Mouse (Mus musculus) limb, embryonic 12.5 days (tissue): ENCODE measurements around the gene Pyroxd2. TPM values are rescaled to one million over a fixed set of nuclear protein-coding genes. Genes with fewer than 3 reads are reported as not detected.
A peak's percentile ranks its signal among the peaks of the same experiment; 100 is the strongest.

Source experiments
- ATAC-seq: fragments of 200-750 bp; cut with Nextera tagmentation; 2 replicates; pipeline ENCODE4 v1.8.0; 2017; ENCODE audit warnings: low read depth, moderate TSS enrichment; ENCODE audit not compliant: insufficient number of reproducible peaks, insufficient read depth, low FRiP score, low TSS enrichment
- H3K27ac ChIP-seq: fragments of 300-500 bp; sonication (generic); 2 replicates; pipeline ENCODE4 v1.5.1; 2016; ENCODE audit warnings: mild to moderate bottlenecking, moderate library complexity
- H3K27me3 ChIP-seq: fragments of 300-500 bp; sonication (generic); 2 replicates; pipeline ENCODE4 v1.6.1; 2016; ENCODE audit warnings: mild to moderate bottlenecking, moderate library complexity
- H3K36me3 ChIP-seq: fragments of 300-500 bp; sonication (generic); 2 replicates; pipeline ENCODE4 v1.6.1; 2016; ENCODE audit warnings: mild to moderate bottlenecking, moderate library complexity
- H3K4me1 ChIP-seq: fragments of 300-500 bp; sonication (generic); replicated peaks from 2 replicates; pipeline ENCODE4 v1.6.1; 2016
- H3K4me2 ChIP-seq: fragments of 300-500 bp; sonication (generic); 2 replicates; pipeline ENCODE4 v1.6.1; 2016; ENCODE audit warnings: mild to moderate bottlenecking, moderate library complexity
- H3K4me3 ChIP-seq: fragments of 300-500 bp; sonication (generic); replicated peaks from 2 replicates; pipeline ENCODE4 v1.5.1; 2016; ENCODE audit warnings: mild to moderate bottlenecking
- H3K9ac ChIP-seq: fragments of 300-500 bp; sonication (generic); replicated peaks from 2 replicates; pipeline ENCODE4 v1.6.1; 2016; ENCODE audit warnings: mild to moderate bottlenecking, moderate library complexity
- H3K9me3 ChIP-seq: fragments of 300-500 bp; sonication (generic); 2 replicates; pipeline ENCODE4 v1.6.1; 2016; ENCODE audit warnings: mild to moderate bottlenecking, moderate library complexity
- WGBS: fragments of 180-500 bp; shearing (Covaris S2); methylation state at CpG from one replicate; pipeline ENCODE4 v1.1.7; 2016; 5-methylcytosine and 5-hydroxymethylcytosine counted together
- polyA plus RNA-seq: library from polyadenylated mRNA; unstranded; fragments of >200 nt; fragmentation: Nextera tagmentation; extraction: Ambion mirVana; gene quantifications from 2 replicates; pipeline ENCODE4 v1.2.1, GENCODE M21; 2016

Gene Pyroxd2
- polyA plus RNA-seq, 1 experiment from 2014 or later: 1.2 TPM

DNA sequence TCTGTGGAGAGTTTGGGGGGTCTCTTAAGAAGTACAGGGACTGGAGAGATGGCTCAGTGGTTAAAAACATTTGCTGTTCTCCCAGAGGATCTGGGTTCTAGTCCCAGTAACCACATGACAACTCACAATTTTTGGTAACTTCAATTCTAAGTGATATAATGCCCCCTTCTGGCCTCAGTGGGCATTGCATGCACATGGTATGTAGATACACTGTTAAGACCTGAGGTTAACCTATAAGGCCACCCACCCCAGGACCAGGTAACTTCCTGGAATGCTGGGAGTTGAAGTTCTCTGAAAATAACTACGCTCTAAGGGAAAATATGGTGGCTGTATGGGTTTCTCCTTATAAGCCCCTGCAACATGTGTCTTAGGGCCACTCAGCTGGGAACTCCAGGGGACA is 24.2 kb upstream of the Pyroxd2 start:
- Histone ChIP-seq H3K27me3 (no peaks in the 10 kb centered on the region), H3K27ac (no peak overlapping the region), H3K4me3 (no peak overlapping the region), H3K4me2 (no peak overlapping the region), H3K36me3 (no peaks in the 10 kb centered on the region), H3K9me3 (no peaks in the 10 kb centered on the region), H3K4me1 (peaks cover 4% of the 10 kb centered on the region; the same call in 1 of the 2 replicates), H3K9ac (no peak overlapping the region)
- ATAC-seq: no peak
- 100% methylated on average over 1 of the region's 1 CpGs for WGBS

DNA sequence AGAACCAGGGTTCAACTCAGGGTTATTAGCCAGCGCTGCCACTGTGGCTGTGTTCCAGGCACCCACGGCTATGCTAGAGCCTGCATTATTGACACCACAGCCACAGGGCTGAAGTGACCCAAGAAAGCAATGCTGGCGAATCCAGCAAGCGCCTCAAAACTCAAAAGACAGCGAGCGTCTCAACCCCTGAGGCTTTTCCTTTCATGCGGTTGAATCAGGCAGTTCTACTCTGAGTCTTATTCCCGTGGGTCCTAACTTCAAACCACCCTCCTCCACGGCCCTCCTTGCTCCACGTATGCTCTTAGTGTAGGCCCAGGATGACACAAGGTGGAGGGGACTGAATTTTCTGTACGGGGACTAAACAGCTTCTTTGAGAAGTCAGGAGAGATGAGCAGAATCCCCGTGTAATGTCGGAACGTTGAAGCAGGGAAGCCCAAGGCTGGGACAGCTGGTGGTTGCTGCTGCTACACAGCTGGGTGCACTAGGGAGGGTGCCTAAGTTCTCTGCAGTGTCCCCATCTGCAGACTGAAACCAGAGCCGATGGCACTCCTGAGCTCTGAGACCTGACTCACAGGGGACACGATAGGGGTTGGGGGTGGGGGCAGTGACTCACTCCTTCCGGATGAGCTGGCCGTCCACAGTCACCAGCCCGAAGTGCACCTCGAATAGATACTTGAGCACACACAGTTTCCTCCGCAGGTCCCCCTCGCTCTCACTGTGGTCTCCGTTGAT is 17.7 kb upstream of the Pyroxd2 start:
- no peak overlapping the region for H3K9ac ChIP-seq
- H3K9me3 ChIP-seq: no peaks in the 10 kb centered on the region
- no peaks in the 10 kb centered on the region for H3K27me3 ChIP-seq
- H3K4me2 ChIP-seq: no peak overlapping the region
- H3K27ac ChIP-seq: no peak overlapping the region
- peaks cover 21% of the 10 kb centered on the region for H3K36me3 ChIP-seq
- H3K4me1 ChIP-seq: no peaks in the 10 kb centered on the region; the same call in 1 of the 2 replicates
- H3K4me3 ChIP-seq: no peak overlapping the region
- no peak for ATAC-seq
- WGBS: 86% methylated on average over 23 of the region's 23 CpGs

DNA sequence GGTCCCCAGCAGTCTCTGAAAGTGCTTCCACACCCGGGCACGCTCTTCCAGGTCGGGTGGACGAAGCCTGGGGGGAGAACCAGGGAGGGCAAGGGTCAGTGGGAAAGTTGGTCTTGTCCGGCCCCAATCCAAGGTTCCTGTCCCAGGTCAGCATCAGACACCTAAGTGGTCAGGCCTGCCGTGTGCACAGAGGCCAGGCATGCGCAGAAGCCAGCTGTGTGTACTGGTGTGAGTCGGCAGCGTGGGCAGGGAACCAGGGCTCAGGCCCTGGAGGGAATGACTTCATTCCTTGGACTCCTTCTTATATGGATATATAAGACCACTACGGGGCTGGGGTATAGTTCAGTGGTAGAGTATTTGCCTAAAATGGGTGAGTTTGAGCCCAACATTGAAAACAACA is 17.1 kb upstream of the Pyroxd2 start:
- ATAC-seq: no peak
- Histone ChIP-seq H3K27ac (no peak overlapping the region), H3K4me2 (no peak overlapping the region), H3K36me3 (peaks cover 21% of the 10 kb centered on the region), H3K4me3 (no peak overlapping the region), H3K9me3 (no peaks in the 10 kb centered on the region), H3K4me1 (peaks cover 4% of the 10 kb centered on the region), H3K9ac (no peak overlapping the region), H3K27me3 (no peaks in the 10 kb centered on the region)
- 91% methylated on average over 10 of the region's 10 CpGs for WGBS

DNA sequence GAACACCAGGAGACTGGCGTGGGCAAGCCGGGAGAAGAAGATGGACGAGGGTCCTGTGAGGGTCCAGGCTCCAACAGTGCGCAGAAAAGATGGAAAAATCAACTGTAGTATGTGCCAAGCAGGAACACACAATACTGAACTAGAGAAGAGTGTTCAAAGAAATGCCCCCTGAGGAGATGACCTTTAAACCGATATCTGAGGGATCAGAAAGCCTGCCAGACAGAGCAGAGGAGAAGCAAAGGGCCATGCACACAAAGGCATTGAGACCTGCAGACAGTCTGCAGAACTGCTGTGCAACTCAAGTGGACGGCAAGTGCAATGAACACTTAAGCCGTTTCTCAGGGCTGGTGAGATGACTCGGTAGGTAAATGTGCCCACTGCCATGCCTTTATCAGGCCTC is 14.8 kb upstream of the Pyroxd2 start:
- Histone ChIP-seq H3K36me3 (peaks cover 21% of the 10 kb centered on the region), H3K27ac (no peak overlapping the region), H3K4me2 (no peak overlapping the region), H3K4me3 (no peak overlapping the region), H3K27me3 (no peaks in the 10 kb centered on the region), H3K9me3 (no peaks in the 10 kb centered on the region), H3K9ac (no peak overlapping the region), H3K4me1 (peaks cover 17% of the 10 kb centered on the region)
- WGBS: 78% methylated on average over 8 of the region's 8 CpGs
- ATAC-seq: no peak

DNA sequence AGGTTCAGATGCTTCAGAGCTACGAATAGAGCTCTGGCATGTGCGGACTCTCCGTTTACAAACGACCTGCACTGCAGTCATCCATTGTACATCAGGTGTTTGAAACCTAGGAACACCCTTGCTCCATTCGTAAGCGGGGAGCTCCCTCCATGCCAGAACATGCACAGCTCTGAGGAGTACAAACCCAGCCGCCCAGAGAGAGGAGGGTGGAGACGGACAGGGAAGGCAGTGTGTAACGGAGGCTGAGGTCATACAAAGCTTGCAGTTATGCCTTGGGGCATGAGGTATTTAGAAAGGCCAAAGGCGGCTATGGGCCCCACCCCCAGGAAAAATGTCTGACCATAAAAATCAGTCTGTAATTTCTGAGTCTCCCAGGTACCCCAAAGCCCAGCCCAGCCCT is 11.8 kb upstream of the Pyroxd2 start:
- ATAC-seq: peak; percentile 67; the same call in 1 of the 2 replicates
- Histone ChIP-seq H3K9ac (no peak overlapping the region), H3K4me2 (peak overlapping the region; percentile 8; the same call in 1 of the 2 replicates), H3K27ac (peak overlapping the region; percentile 70), H3K4me3 (no peak overlapping the region), H3K27me3 (no peaks in the 10 kb centered on the region), H3K36me3 (peaks cover 4% of the 10 kb centered on the region), H3K9me3 (no peaks in the 10 kb centered on the region), H3K4me1 (peaks cover 17% of the 10 kb centered on the region)
- WGBS: 58% methylated on average over 10 of the region's 10 CpGs

DNA sequence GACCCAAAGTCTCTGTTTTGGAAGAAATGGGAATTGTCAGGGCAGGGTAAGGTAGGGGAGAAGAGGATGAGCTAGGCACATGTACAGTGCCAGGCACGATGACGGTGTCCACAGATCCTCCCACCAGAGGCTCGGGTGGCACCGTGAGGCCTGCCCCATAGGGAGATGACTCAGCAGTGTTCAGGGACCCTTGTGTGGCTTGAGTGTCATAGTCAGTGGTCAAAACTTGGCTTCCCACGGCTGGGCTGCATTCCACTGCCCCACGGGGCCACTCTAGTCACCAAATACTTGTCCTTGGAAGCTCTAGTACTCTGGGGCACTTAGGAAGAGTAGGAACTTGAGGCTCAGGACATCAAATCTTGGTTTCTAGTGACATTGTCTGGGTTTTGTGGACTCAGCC is 4.1 kb upstream of the Pyroxd2 start:
- 84% methylated on average over 6 of the region's 6 CpGs for WGBS
- ATAC-seq: no peak

DNA sequence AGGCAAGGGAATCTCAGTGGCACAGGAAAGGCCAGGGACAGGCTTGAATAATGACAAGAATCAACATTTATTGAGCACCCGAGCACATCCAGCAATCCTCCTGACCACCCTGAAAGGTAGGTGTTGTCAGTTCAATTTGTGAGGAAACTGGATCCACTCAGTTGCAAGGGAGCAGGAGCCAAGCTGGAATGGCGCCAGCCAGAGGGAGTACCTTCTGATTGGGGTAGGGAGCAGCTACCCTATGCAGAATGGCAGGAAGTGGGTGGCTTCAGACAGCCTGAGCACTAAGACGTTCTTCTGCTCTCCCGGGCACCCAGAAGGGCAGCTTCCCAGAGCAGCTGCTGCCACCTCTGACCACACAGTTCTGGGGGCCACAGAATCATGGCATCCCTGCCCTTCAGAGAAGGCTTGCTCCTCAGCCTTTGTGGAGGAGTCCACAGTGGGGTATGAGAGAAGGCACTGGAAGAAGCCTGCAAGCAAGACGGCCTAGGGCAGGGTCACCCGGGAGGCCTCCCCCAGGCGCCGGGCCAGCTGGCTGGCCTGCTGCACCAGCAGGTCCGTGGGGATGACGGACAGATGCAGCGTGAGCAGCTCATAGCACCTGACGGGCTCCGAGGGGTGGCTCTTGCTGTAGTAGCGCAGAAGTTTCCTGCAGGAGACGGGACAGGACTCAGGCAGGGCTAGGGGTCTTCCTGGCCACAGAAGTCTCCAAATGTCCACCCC is 2.7 kb upstream of the Pyroxd2 start:
- Histone ChIP-seq H3K4me3 (no peak overlapping the region), H3K36me3 (no peaks in the 10 kb centered on the region), H3K4me1 (peaks cover 29% of the 10 kb centered on the region), H3K9ac (no peak overlapping the region), H3K4me2 (no peak overlapping the region), H3K9me3 (no peaks in the 10 kb centered on the region), H3K27ac (no peak overlapping the region), H3K27me3 (no peaks in the 10 kb centered on the region; the same call in 1 of the 2 replicates)
- ATAC-seq: no peak
- WGBS: 74% methylated on average over 15 of the region's 15 CpGs

More for the DNA sequence above, 4.1 kb upstream of the Pyroxd2 start:
- H3K9me3 ChIP-seq: no peaks in the 10 kb centered on the region
- H3K27ac ChIP-seq: no peak overlapping the region
- no peak overlapping the region for H3K4me2 ChIP-seq
- no peak overlapping the region for H3K9ac ChIP-seq
- no peaks in the 10 kb centered on the region for H3K36me3 ChIP-seq
- peaks cover 29% of the 10 kb centered on the region for H3K4me1 ChIP-seq
- H3K4me3 ChIP-seq: no peak overlapping the region
- H3K27me3 ChIP-seq: no peaks in the 10 kb centered on the region; the same call in 1 of the 2 replicates

DNA sequence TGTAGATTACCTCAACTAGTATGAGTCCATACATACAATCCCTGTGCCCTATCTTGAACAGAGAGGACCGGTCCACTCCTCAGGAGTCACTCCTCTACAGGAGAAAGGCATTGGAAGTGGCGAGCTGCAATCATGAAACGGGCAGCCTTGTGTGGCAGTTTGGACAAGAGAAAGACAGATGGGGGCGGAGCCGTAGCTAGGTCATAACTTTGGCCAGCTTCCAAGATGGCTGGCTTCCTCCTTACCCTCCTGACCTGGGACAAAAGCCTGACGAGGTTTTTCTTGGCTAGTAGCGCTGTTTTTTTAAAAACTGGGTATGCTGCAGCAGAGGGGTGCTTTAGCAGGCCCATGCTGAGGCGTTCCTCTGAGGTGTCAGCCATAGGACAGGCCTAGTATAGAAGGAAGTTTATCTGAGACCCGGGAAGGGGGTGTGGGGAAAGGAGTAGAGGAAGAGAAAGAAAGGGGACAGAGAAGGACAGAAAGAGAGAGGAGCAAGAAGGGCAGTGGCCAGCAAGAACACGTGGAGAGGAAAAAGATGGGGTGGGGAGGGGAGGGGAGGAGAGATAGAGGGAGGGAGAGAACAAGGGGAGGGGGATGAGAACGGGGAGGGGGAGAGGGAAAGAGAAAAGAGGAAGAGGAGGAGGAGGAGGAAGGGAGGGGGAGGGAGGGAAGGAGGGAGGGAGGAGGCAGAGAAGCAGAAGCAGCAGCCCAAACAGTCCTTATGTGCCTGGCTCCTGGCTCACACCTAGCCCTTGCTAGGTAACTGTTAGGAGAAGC is 754 bp upstream of the Pyroxd2 start:
- 43% methylated on average over 11 of the region's 11 CpGs for WGBS
- Histone ChIP-seq H3K9ac (0 out of 2 replicates have a peak overlapping the region, but pooled peaks have one; percentile 40), H3K27me3 (no peaks in the 10 kb centered on the region; the same call in 1 of the 2 replicates), H3K9me3 (no peaks in the 10 kb centered on the region), H3K4me2 (peak overlapping the region; percentile 64), H3K27ac (peak overlapping the region; percentile 88), H3K4me1 (peaks cover 29% of the 10 kb centered on the region), H3K4me3 (peak overlapping the region; percentile 35; the same call in 1 of the 2 replicates), H3K36me3 (no peaks in the 10 kb centered on the region)
- ATAC-seq: peak; percentile 23; the same call in 1 of the 2 replicates

DNA sequence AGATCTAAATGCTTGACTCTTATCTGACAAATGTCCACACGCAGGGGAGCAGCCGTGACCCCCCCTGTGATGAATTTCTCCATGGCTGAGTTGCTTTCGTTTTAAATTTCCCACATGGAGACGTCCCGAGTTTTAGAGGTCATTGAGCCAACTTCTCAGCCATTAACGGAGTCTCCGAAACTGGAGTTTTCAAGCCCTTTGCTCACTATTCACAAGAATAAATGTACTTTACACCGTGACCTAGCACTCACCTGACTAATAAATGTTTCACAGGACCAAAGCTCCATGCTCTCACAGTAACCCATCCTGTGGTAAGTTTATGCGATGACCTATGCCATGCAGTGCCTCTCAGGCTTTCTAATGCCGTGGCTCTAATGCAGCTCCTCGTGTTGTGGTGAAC is 2.4 kb downstream of the Pyroxd2 start:
- no peak overlapping the region for H3K4me2 ChIP-seq
- no peak for ATAC-seq
- WGBS: 72% methylated on average over 11 of the region's 11 CpGs
- H3K4me3 ChIP-seq: no peak overlapping the region
- no peak overlapping the region for H3K9ac ChIP-seq
- no peak overlapping the region for H3K27ac ChIP-seq
- no peaks in the 10 kb centered on the region for H3K9me3 ChIP-seq
- peaks cover 31% of the 10 kb centered on the region for H3K4me1 ChIP-seq
- H3K27me3 ChIP-seq: no peaks in the 10 kb centered on the region; the same call in 1 of the 2 replicates
- H3K36me3 ChIP-seq: no peaks in the 10 kb centered on the region

DNA sequence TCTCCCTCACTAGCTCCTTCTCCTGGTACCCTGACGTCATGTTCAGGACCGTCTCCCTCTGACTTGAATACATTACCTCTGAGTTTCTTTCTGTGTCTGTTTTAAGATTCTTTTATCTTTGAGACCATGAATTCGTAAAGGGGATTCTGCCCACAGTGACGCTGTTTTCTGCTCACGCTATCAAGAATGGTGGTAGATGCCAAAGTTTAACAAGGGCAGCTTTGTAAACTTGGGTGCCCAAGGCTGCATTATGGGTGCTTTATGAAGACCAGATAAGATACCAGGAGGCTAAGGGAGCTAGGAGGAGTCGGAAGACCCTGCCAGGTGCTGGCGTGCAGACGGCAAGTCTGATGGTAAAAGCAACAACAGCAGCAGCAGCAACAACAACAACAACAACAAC is 5.9 kb downstream of the Pyroxd2 start:
- no peak for ATAC-seq
- no peak overlapping the region for H3K4me3 ChIP-seq
- no peak overlapping the region for H3K27ac ChIP-seq
- H3K4me2 ChIP-seq: no peak overlapping the region
- no peak overlapping the region for H3K9ac ChIP-seq
- H3K9me3 ChIP-seq: no peaks in the 10 kb centered on the region
- 91% methylated on average over 8 of the region's 8 CpGs for WGBS
- peaks cover 12% of the 10 kb centered on the region; the same call in 1 of the 2 replicates for H3K4me1 ChIP-seq
- no peaks in the 10 kb centered on the region for H3K36me3 ChIP-seq
- no peaks in the 10 kb centered on the region for H3K27me3 ChIP-seq

DNA sequence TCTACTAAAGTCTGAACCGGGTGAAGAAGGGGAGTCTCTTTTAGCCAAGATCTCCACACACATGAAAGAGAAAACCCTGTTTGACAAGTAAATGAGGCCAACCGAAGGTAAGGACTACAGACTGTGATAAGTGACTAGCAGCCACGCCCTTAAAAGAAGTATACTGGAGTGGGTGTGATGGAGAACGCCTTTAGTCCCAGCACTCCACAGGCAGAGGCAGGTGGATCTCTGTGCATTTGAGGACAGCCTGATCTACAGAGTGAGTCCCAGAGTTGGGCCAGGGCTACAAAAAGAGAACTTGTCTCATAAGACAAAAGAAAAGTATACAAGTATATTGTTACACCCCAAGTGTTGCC is 6.7 kb downstream of the Pyroxd2 start:
- 72% methylated on average over 4 of the region's 4 CpGs for WGBS
- no peak for ATAC-seq
- H3K27ac ChIP-seq: no peak overlapping the region

More for the DNA sequence above, 6.7 kb downstream of the Pyroxd2 start:
- no peaks in the 10 kb centered on the region for H3K9me3 ChIP-seq
- no peaks in the 10 kb centered on the region for H3K27me3 ChIP-seq
- H3K36me3 ChIP-seq: no peaks in the 10 kb centered on the region
- H3K4me2 ChIP-seq: no peak overlapping the region
- no peak overlapping the region for H3K9ac ChIP-seq
- H3K4me3 ChIP-seq: no peak overlapping the region
- peaks cover 19% of the 10 kb centered on the region; the same call in 1 of the 2 replicates for H3K4me1 ChIP-seq
